Mouse (Mus musculus) heart, postnatal 0 days (tissue): Measurements from ENCODE around the gene Nanos1. TPM values are rescaled to one million over a fixed set of nuclear protein-coding genes. Genes with fewer than 3 reads are reported as not detected.

ENCODE experiments used
- ATAC-seq: fragments of 200-750 bp; cut with Nextera tagmentation; 2 replicates; pipeline ENCODE4 v1.8.0; 2017; ENCODE audit warnings: low read depth, moderate number of reproducible peaks, moderate library complexity; ENCODE audit not compliant: insufficient read depth
- DNase-seq: peaks from one replicate; pipeline ENCODE4 v3.0.0-alpha.2; 2016; ENCODE audit warnings: low spot score
- H3K27ac ChIP-seq: fragments of 300-500 bp; sonication (generic); 2 replicates; pipeline ENCODE4 v1.5.1; 2014; ENCODE audit warnings: low read depth, mild to moderate bottlenecking
- H3K27me3 ChIP-seq: fragments of 300-500 bp; sonication (generic); 2 replicates; pipeline ENCODE4 v1.6.1; 2014; ENCODE audit warnings: low read length, mixed read lengths; ENCODE audit not compliant: control insufficient read depth, insufficient read depth
- H3K36me3 ChIP-seq: fragments of 300-500 bp; sonication (generic); replicated peaks from 2 replicates; pipeline ENCODE4 v1.6.1; 2014; ENCODE audit warnings: low read length, mixed read lengths; ENCODE audit not compliant: control insufficient read depth, insufficient read depth
- H3K4me1 ChIP-seq: fragments of 300-500 bp; sonication (generic); 2 replicates; pipeline ENCODE4 v1.6.1; 2014; ENCODE audit warnings: antibody characterized with exemption; ENCODE audit not compliant: control insufficient read depth, insufficient read depth
- H3K4me2 ChIP-seq: fragments of 300-500 bp; sonication (generic); 2 replicates; pipeline ENCODE4 v1.6.1; 2014; ENCODE audit warnings: low read depth, mild to moderate bottlenecking, low read length, moderate library complexity
- H3K4me3 ChIP-seq: fragments of 300-500 bp; sonication (generic); 2 replicates; pipeline ENCODE4 v1.5.1; 2014; ENCODE audit warnings: low read depth, low read length
- H3K9ac ChIP-seq: fragments of 300-500 bp; sonication (generic); replicated peaks from 2 replicates; pipeline ENCODE4 v1.6.1; 2014; ENCODE audit warnings: low read depth, low read length, mixed read lengths
- H3K9me3 ChIP-seq: fragments of 300-500 bp; sonication (generic); replicated peaks from 2 replicates; pipeline ENCODE4 v1.6.1; 2016; ENCODE audit warnings: low read length; ENCODE audit not compliant: control insufficient read depth
- CTCF ChIP-seq: IDR thresholded peaks from 2 replicates; pipeline ENCODE4 v1.5.1; 2016; ENCODE audit warnings: antibody characterized with exemption, control low read depth, low read depth
- EP300 ChIP-seq: IDR thresholded peaks from 2 replicates; pipeline ENCODE4 v1.6.1; 2016; ENCODE audit warnings: antibody characterized with exemption, low read depth
- WGBS: fragments of 180-500 bp; shearing (Covaris S2); extraction: QIAGEN DNeasy Blood & Tissue Kit; methylation state at CpG from one replicate; pipeline ENCODE4 v1.1.7; 2014; 5-methylcytosine and 5-hydroxymethylcytosine counted together
- polyA plus RNA-seq: library from polyadenylated mRNA; unstranded; fragments of >200 nt; fragmentation: Nextera tagmentation; extraction: Ambion mirVana; gene quantifications from 2 replicates; pipeline ENCODE4 v1.2.1, GENCODE M21; 2015
- total RNA-seq: library from RNA; depleted of rRNA; stranded (reverse); fragments of >200 nt; gene quantifications from 2 replicates; pipeline ENCODE4 v1.2.3, GENCODE M21; 2014; ENCODE audit warnings: low replicate concordance; rRNA removed

Gene Nanos1
- total RNA-seq = 1.1 and 3.1 TPM in 2 replicates
- polyA plus RNA-seq = 0.25 and 0.29 TPM in 2 replicates

- no peak for TF ChIP-seq EP300
- TF ChIP-seq CTCF = no peak
- Histone ChIP-seq H3K9ac (peak within 1 kb of the TSS; percentile 7), H3K4me3 (peak within 1 kb of the TSS; percentile 77), H3K4me1 (no peaks in the 10 kb centered on the region), H3K27me3 (no peaks in the 10 kb centered on the region), H3K36me3 (peaks cover 9% of the 10 kb centered on the region), H3K9me3 (no peaks in the 10 kb centered on the region), H3K27ac (no peak within 1 kb of the TSS), H3K4me2 (peak within 1 kb of the TSS; percentile 100)
- ATAC-seq (peak; percentile 94), DNase-seq (peak; percentile 68)
- WGBS = under 1% methylated on average over 58 of the region's 58 CpGs
Measured at GRCm38 (mm10) chr19:60755438-60756191, at the start of gene Nanos1. TSS of gene Nanos1 (plus strand) at chr19:60755987.

GRCm38 (mm10) chr19:60709193-60709900, 46.4 kb upstream of the Nanos1 start:
- Histone ChIP-seq H3K27me3 (no peaks in the 10 kb centered on the region), H3K27ac (no peak overlapping the region), H3K36me3 (no peaks in the 10 kb centered on the region), H3K4me1 (no peaks in the 10 kb centered on the region), H3K4me2 (no peak overlapping the region), H3K4me3 (no peak overlapping the region), H3K9ac (no peak overlapping the region), H3K9me3 (no peaks in the 10 kb centered on the region)
- no peak for DNase-seq
- TF ChIP-seq CTCF (no peak), EP300 (no peak)
- no peak; the same call in 1 of the 2 replicates for ATAC-seq
- 79% methylated on average over 4 of the region's 4 CpGs for WGBS

- Histone ChIP-seq H3K9me3 (no peaks in the 10 kb centered on the region), H3K9ac (no peak overlapping the region), H3K4me1 (no peaks in the 10 kb centered on the region), H3K4me2 (no peak overlapping the region), H3K4me3 (no peak overlapping the region), H3K36me3 (no peaks in the 10 kb centered on the region), H3K27me3 (no peaks in the 10 kb centered on the region), H3K27ac (no peak overlapping the region)
- TF ChIP-seq CTCF (no peak), EP300 (no peak)
- DNase-seq = no peak
- ATAC-seq = no peak
- WGBS = 32% methylated on average over 3 of the region's 3 CpGs
Measured at GRCm38 (mm10) chr19:60710196-60710595, 45.6 kb upstream of the Nanos1 start.

- Histone ChIP-seq H3K4me1 (no peaks in the 10 kb centered on the region), H3K36me3 (no peaks in the 10 kb centered on the region), H3K4me2 (no peak overlapping the region), H3K9ac (no peak overlapping the region), H3K9me3 (no peaks in the 10 kb centered on the region), H3K27me3 (no peaks in the 10 kb centered on the region), H3K4me3 (no peak overlapping the region), H3K27ac (no peak overlapping the region)
- DNase-seq = no peak
- ATAC-seq = no peak
- TF ChIP-seq CTCF (no peak), EP300 (no peak)
- 72% methylated on average over 2 of the region's 2 CpGs for WGBS
Measured at GRCm38 (mm10) chr19:60712577-60712976, 43.2 kb upstream of the Nanos1 start.

GRCm38 (mm10) chr19:60716381-60716780, 39.4 kb upstream of the Nanos1 start:
- no peak overlapping the region for H3K27ac ChIP-seq
- H3K36me3 ChIP-seq = no peaks in the 10 kb centered on the region
- no peaks in the 10 kb centered on the region for H3K9me3 ChIP-seq
- H3K27me3 ChIP-seq = no peaks in the 10 kb centered on the region
- DNase-seq = no peak
- no peak overlapping the region for H3K9ac ChIP-seq
- TF ChIP-seq CTCF = no peak
- no peak for TF ChIP-seq EP300
- H3K4me2 ChIP-seq = no peak overlapping the region
- no peak overlapping the region for H3K4me3 ChIP-seq
- no peaks in the 10 kb centered on the region for H3K4me1 ChIP-seq
- 96% methylated on average over 2 of the region's 2 CpGs for WGBS
- no peak for ATAC-seq
